Mouse (Mus musculus) right cerebral cortex, postnatal 36 days (tissue): ENCODE measurements around the gene Ppil2.

Experiments used
- DNase-seq, 2 experiments: peaks; one replicate each; pipeline ENCODE4 v3.0.0; 2022; ENCODE audit warnings: low spot score in 2 of 2, mixed read lengths in 1 of 2

Ppil2 gene

GRCm38 (mm10) chr16:17040716-17041115 lies 70.3 kb downstream of the Ppil2 start:
- no peak for DNase-seq
